Mouse (Mus musculus) heart, adult 2 months (tissue): ENCODE measurements at regions not wholly inside any gene's neighbourhood (a gene's known extent, or its start where the extent isn't known, plus 50 kb on each side); places are given as distances from the start of the nearest gene placed in this dataset.

Experiments
- DNase-seq, 2 experiments: peaks; one replicate each; pipeline ENCODE4 v3.0.0; 2021
- H3K27ac ChIP-seq: fragments of 200-600 bp; 2 replicates; pipeline ENCODE4 v1.8.1; 2022
- H3K27me3 ChIP-seq: fragments of 200-500 bp; 2 replicates; pipeline ENCODE4 v1.6.1; 2012; ENCODE audit warnings: mild to moderate bottlenecking, low read length, inconsistent platforms, mixed read lengths; ENCODE audit not compliant: control insufficient read depth, insufficient read depth
- H3K36me3 ChIP-seq: fragments of 200-500 bp; 2 replicates; pipeline ENCODE4 v1.6.1; 2012; ENCODE audit warnings: low read length, inconsistent platforms; ENCODE audit not compliant: control insufficient read depth, insufficient read depth
- H3K4me1 ChIP-seq: fragments of 200-500 bp; 2 replicates; pipeline ENCODE4 v1.6.1; 2011; ENCODE audit warnings: low read length; ENCODE audit not compliant: control insufficient read depth, insufficient read depth
- H3K4me3 ChIP-seq: fragments of 200-600 bp; 2 replicates; pipeline ENCODE4 v1.8.1; 2022
- H3K79me2 ChIP-seq: fragments of 200-500 bp; replicated peaks from 2 replicates; pipeline ENCODE4 v1.6.1; 2012; ENCODE audit warnings: mild to moderate bottlenecking, inconsistent platforms, low read length, moderate library complexity, mixed read lengths; ENCODE audit not compliant: control insufficient read depth, insufficient read depth
- H3K9ac ChIP-seq: fragments of 200-500 bp; 2 replicates; pipeline ENCODE4 v1.6.1; 2012; ENCODE audit warnings: low read depth, mild to moderate bottlenecking, control low read depth, inconsistent platforms, low read length, mixed read lengths
- CTCF ChIP-seq: fragments of 200-600 bp; IDR thresholded peaks from 2 replicates; pipeline ENCODE4 v1.8.1; 2022; ENCODE audit warnings: antibody characterized with exemption, mild to moderate bottlenecking, moderate library complexity
- EP300 ChIP-seq: fragments of 200-500 bp; IDR thresholded peaks from 2 replicates; pipeline ENCODE4 v1.6.1; 2011; ENCODE audit warnings: low read depth, low read length, control low read depth; ENCODE audit not compliant: insufficient read depth
- POLR2A ChIP-seq: fragments of 200-500 bp; IDR thresholded peaks from 2 replicates; pipeline ENCODE4 v1.6.1; 2011; ENCODE audit warnings: mild to moderate bottlenecking, low read depth, low read length, control low read depth; ENCODE audit not compliant: insufficient read depth
- WGBS: fragments of 180-500 bp; shearing (Covaris S2); methylation state at CpG from one replicate; pipeline ENCODE4 v1.1.7; 2018; 5-methylcytosine and 5-hydroxymethylcytosine counted together
- intact Hi-C: fragments of 180-260 bp; cut with DNase I; formaldehyde crosslinking; loops from one replicate; pipeline ENCODE4 v1.15.1; 2025

DNA sequence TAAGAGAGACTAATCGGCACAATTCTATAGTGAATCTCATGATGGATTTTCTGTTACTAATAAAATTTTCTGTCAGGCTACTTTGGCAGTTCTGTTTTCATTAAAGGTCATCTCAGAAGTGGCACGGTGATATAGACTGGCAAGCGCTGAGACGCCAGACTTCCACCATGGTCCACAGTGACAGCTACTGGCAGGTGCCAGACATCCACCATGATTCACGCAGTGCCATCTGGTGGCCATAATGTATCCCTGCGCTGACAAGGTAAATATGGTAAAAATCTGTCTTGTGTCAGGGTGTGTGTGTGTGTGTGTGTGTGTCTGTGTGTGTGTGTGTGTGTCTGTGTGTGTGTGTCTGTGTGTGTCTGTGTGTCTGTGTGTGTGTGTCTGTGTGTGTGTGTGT is 632.7 kb downstream of the Defb40 start:
- Histone ChIP-seq H3K79me2 (no peaks in the 10 kb centered on the region), H3K4me3 (no peak overlapping the region), H3K4me1 (no peaks in the 10 kb centered on the region), H3K9ac (no peak overlapping the region), H3K27ac (no peak overlapping the region), H3K36me3 (no peaks in the 10 kb centered on the region), H3K27me3 (no peaks in the 10 kb centered on the region)
- WGBS = 31% methylated on average over 6 of the region's 6 CpGs
- no peak for DNase-seq
- TF ChIP-seq CTCF (peak; percentile 57), EP300 (no peak), POLR2A (no peak)
- intact Hi-C loops = no loop called here

DNA sequence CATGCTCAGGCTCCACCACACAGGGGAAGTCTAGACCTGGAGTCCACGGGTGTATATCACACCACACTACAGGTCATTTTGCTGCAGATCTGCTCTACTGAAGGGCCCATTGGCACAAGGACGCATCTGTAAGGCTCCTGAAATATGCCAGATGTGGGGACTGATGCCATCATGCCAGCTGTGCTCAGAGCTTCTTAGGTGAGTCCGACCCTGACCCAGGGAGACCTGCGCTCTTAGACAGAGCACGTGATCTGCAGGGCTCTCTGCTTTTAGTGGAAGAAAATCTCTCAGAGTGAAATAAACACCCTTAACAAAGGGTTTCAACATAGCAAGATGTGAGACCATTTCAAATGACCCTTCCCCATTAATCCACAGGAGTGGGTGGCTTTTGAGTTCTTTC is 633.2 kb downstream of the Defb40 start:
- Histone ChIP-seq H3K9ac (no peak overlapping the region), H3K4me1 (no peaks in the 10 kb centered on the region), H3K79me2 (no peaks in the 10 kb centered on the region), H3K27ac (no peak overlapping the region), H3K27me3 (no peaks in the 10 kb centered on the region; the same call in 1 of the 2 replicates), H3K36me3 (no peaks in the 10 kb centered on the region), H3K4me3 (no peak overlapping the region)
- DNase-seq = no peak
- no peak for TF ChIP-seq CTCF
- TF ChIP-seq POLR2A = no peak
- TF ChIP-seq EP300 = no peak
- intact Hi-C loops = no loop called here
- WGBS = 66% methylated on average over 5 of the region's 5 CpGs

DNA sequence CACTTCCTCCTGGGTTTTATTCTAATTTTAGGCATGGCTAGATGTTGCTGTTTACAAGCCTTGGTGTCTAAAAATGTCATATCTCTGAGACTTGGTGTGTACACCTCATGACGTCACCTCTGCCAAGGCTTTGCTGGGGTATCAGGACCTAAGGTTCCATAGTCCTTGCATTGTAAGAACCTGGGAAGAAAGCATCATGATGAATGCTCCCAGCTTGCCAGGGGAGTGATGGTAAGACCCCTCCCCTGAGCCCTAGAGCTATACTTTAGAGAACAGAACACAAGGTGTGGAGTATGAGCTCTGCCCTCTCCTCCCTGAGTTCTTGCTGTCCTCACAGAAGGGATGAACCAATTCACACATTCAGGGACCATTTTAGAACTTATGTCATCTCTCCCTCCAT is 642.5 kb downstream of the Defb40 start:
- Histone ChIP-seq H3K79me2 (no peaks in the 10 kb centered on the region), H3K27me3 (no peaks in the 10 kb centered on the region; the same call in 1 of the 2 replicates), H3K36me3 (no peaks in the 10 kb centered on the region), H3K27ac (no peak overlapping the region), H3K4me3 (no peak overlapping the region), H3K9ac (no peak overlapping the region), H3K4me1 (no peaks in the 10 kb centered on the region)
- no peak for DNase-seq
- TF ChIP-seq POLR2A = no peak
- TF ChIP-seq EP300 = no peak
- no peak for TF ChIP-seq CTCF
- intact Hi-C loops = no loop called here
- 66% methylated on average over 1 of the region's 1 CpGs for WGBS

DNA sequence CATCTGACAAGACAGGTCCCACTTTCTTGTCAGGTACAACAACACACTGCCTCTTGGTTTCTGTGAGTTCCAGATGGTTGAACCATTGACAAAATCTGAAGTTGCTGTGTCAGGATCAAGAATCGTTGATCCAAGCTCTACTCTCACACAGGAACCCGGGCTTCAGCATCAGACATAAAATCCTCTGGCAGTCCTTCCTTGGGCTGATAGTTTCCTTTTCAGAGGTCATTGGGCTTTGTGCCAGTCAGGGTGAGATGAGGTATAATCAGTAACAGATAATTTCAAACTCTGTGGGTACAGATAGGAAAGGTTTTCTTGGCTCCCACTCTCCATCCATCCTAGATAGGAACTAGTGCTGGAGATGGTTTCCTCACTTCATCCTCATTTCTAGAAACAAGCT is 649.5 kb downstream of the Defb40 start:
- Histone ChIP-seq H3K27me3 (no peaks in the 10 kb centered on the region), H3K9ac (no peak overlapping the region), H3K36me3 (no peaks in the 10 kb centered on the region), H3K4me1 (no peaks in the 10 kb centered on the region), H3K27ac (no peak overlapping the region), H3K79me2 (no peaks in the 10 kb centered on the region), H3K4me3 (no peak overlapping the region)
- no peak for DNase-seq
- intact Hi-C loops = no loop called here
- TF ChIP-seq CTCF (no peak), POLR2A (no peak), EP300 (no peak)
- 71% methylated on average over 2 of the region's 2 CpGs for WGBS

DNA sequence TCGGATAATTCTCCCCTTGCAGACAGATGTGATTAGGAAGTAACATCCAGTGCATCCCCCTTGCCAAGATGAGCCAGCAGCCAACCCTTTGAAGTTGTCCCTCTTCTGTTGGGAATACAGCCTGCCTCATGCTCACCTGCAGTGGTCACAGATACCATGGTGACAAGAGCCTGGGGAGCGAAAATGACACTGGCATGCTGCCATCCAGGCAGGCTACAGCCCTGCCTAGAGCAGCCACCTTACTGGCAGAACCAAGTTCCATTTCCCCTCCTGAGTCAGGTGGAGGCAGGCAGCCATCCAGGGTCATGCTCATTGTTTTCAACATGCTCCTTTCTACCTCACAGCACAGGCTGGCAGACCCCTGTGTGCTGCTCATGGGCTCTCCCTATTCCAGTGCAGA is 661.6 kb downstream of the Defb40 start:
- Histone ChIP-seq H3K79me2 (no peaks in the 10 kb centered on the region), H3K9ac (no peak overlapping the region), H3K4me3 (no peak overlapping the region), H3K27ac (no peak overlapping the region), H3K36me3 (no peaks in the 10 kb centered on the region), H3K4me1 (no peaks in the 10 kb centered on the region), H3K27me3 (no peaks in the 10 kb centered on the region)
- DNase-seq = no peak
- intact Hi-C loops = no loop called here
- TF ChIP-seq EP300 = no peak
- TF ChIP-seq POLR2A = no peak
- no peak for TF ChIP-seq CTCF
- WGBS = 38% methylated on average over 2 of the region's 2 CpGs

DNA sequence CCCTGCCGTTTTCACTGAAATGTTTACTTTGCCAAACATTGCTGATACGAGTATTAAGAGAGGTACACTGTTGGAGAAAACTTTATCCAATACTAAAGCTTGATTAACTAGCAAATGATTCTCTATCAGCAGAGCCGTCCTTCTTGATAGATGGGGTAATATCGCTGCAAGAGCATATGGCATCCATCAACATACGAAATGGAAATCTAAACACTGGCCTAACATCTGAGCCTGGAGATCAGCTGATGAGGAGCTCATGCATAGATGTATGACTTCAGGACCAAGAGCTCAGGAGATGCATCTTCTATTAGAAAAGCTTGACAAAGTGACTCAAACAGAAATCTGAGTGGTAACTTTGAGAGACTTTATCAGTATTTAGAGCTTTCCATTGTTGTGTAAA is 666.5 kb downstream of the Defb40 start:
- no peak for TF ChIP-seq POLR2A
- no peak for TF ChIP-seq EP300
- TF ChIP-seq CTCF = no peak
- no peak for DNase-seq
- WGBS = 66% methylated on average over 5 of the region's 5 CpGs

More for the DNA sequence above, 666.5 kb downstream of the Defb40 start:
- Histone ChIP-seq H3K27ac (no peak overlapping the region), H3K27me3 (no peaks in the 10 kb centered on the region), H3K4me3 (no peak overlapping the region), H3K36me3 (no peaks in the 10 kb centered on the region), H3K9ac (no peak overlapping the region), H3K79me2 (no peaks in the 10 kb centered on the region), H3K4me1 (no peaks in the 10 kb centered on the region)
- intact Hi-C loops = no loop called here
